Mouse (Mus musculus) heart, embryonic 16.5 days (tissue): ENCODE measurements around the gene Psmd13. TPM values are rescaled to one million over a fixed set of nuclear protein-coding genes. Genes with fewer than 3 reads are reported as not detected.
"Not testable (repeated sequence)": the region's sequence is repeated elsewhere in the genome, so short reads cannot be mapped to it uniquely, and the experiment has no call there.

ENCODE experiments used
- ATAC-seq: fragments of 200-750 bp; cut with Nextera tagmentation; replicated peaks from 2 replicates; pipeline ENCODE4 v1.8.0; 2017; ENCODE audit warnings: moderate number of reproducible peaks; ENCODE audit not compliant: insufficient read depth, low FRiP score; ENCODE audit errors: extremely low read depth
- H3K27ac ChIP-seq: fragments of 300-500 bp; sonication (generic); 2 replicates; pipeline ENCODE4 v1.5.1; 2014; ENCODE audit warnings: mild to moderate bottlenecking, low read length, control low read depth, moderate library complexity
- H3K27me3 ChIP-seq: fragments of 300-500 bp; sonication (generic); 2 replicates; pipeline ENCODE4 v1.6.1; 2014; ENCODE audit warnings: low read length, mixed read lengths; ENCODE audit not compliant: control insufficient read depth, insufficient read depth
- H3K36me3 ChIP-seq: fragments of 300-500 bp; sonication (generic); 2 replicates; pipeline ENCODE4 v1.6.1; 2014; ENCODE audit not compliant: control insufficient read depth, insufficient read depth
- H3K4me1 ChIP-seq: fragments of 300-500 bp; sonication (generic); 2 replicates; pipeline ENCODE4 v1.6.1; 2014; ENCODE audit warnings: low read length, mixed read lengths; ENCODE audit not compliant: control insufficient read depth, insufficient read depth
- H3K4me2 ChIP-seq: fragments of 300-500 bp; sonication (generic); 2 replicates; pipeline ENCODE4 v1.6.1; 2014; ENCODE audit warnings: low read depth, mild to moderate bottlenecking, control low read depth, low read length
- H3K4me3 ChIP-seq: fragments of 300-500 bp; sonication (generic); 2 replicates; pipeline ENCODE4 v1.5.1; 2014; ENCODE audit warnings: mild to moderate bottlenecking, control low read depth, low read length
- H3K9ac ChIP-seq: fragments of 300-500 bp; sonication (generic); 2 replicates; pipeline ENCODE4 v1.6.1; 2014; ENCODE audit warnings: low read length, control low read depth
- H3K9me3 ChIP-seq: fragments of 300-500 bp; sonication (generic); replicated peaks from 2 replicates; pipeline ENCODE4 v1.6.1; 2016; ENCODE audit warnings: low read length; ENCODE audit not compliant: control insufficient read depth
- WGBS: fragments of 180-500 bp; shearing (Covaris S2); extraction: QIAGEN DNeasy Blood & Tissue Kit; methylation state at CpG from one replicate; pipeline ENCODE4 v1.1.7; 2014; 5-methylcytosine and 5-hydroxymethylcytosine counted together
- polyA plus RNA-seq: library from polyadenylated mRNA; unstranded; fragments of >200 nt; fragmentation: Nextera tagmentation; extraction: Ambion mirVana; gene quantifications from 2 replicates; pipeline ENCODE4 v1.2.1, GENCODE M21; 2015

Psmd13 gene
- polyA plus RNA-seq, 1 experiment from 2014 or later = 189 TPM

DNA sequence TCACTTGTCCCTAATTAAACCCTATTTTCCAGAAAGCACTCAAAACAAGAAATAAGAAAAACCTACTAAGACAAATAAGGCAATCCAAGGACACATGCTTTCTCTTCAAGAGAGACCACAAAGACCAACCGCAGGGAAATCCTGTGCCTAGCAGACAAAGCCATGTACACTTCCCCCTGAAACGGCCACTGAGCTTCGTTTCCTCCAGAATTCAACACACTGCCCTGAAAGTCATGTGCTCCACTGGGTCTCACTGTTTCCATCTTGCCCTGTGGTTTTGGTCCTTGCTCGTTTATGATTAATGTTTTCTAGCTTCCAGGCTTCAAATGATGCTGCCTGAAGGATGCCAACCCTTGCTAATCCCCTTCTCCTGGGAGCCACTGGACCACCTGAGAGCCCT, 7.5 kb upstream of the Psmd13 start:
- WGBS = 86% methylated on average over 4 of the region's 4 CpGs
- no peak for ATAC-seq

DNA sequence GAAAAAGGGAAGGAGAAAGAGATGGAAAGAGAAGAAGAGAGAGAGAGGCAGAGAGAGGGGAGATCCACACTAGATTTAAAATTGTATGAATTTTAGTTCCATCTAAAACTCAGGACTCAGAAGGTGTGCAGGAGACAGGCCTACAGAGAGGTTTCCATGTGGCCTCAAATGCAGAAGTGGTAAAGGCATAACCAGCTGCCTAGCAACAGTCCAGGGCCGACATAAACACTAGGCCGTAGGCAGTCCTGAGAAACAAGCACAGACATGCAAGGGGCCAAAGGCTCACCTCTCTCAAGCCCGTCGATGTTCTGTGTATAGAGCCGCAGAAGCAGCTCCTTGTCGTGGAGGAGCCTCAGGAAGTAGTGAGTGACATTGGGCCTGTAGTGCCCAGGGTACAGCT, 4.4 kb upstream of the Psmd13 start:
- peaks cover 21% of the 10 kb centered on the region for H3K36me3 ChIP-seq
- H3K27ac ChIP-seq = no peak overlapping the region
- no peaks in the 10 kb centered on the region for H3K27me3 ChIP-seq
- H3K4me3 ChIP-seq = no peak overlapping the region
- H3K9me3 ChIP-seq = no peaks in the 10 kb centered on the region
- H3K4me1 ChIP-seq = peaks cover 11% of the 10 kb centered on the region; the same call in 1 of the 2 replicates
- no peak for ATAC-seq
- no peak overlapping the region for H3K9ac ChIP-seq
- WGBS = 76% methylated on average over 6 of the region's 6 CpGs
- no peak overlapping the region for H3K4me2 ChIP-seq

More for the DNA sequence above, 7.5 kb upstream of the Psmd13 start:
- H3K4me2 ChIP-seq = no peak overlapping the region
- no peak overlapping the region for H3K27ac ChIP-seq
- no peaks in the 10 kb centered on the region for H3K9me3 ChIP-seq
- H3K36me3 ChIP-seq = peaks cover 24% of the 10 kb centered on the region
- no peak overlapping the region for H3K4me3 ChIP-seq
- no peak overlapping the region for H3K9ac ChIP-seq
- H3K4me1 ChIP-seq = no peaks in the 10 kb centered on the region
- H3K27me3 ChIP-seq = no peaks in the 10 kb centered on the region

DNA sequence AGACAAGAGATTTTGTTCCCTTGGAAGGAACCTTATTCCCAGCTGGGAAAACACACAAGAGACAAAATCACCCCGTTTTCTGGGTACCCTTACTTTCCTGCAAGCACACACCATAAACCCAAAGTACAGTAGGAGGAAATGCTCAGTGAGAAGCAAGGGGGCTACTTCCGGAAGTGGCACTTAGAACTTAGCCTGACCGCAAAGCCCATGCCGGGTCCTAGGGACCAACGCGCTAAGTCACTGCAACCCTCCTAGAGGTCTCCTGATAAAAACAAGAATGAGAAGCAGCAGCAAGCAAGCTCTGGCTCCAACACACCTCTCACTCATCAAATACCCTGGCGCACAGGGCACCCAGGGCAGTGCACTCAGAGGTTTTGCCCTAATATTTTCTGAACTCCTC, 2.4 kb upstream of the Psmd13 start:
- Histone ChIP-seq H3K27ac (no peak overlapping the region), H3K4me3 (no peak overlapping the region), H3K9me3 (no peaks in the 10 kb centered on the region), H3K36me3 (peaks cover 20% of the 10 kb centered on the region), H3K27me3 (no peaks in the 10 kb centered on the region), H3K4me1 (peaks cover 16% of the 10 kb centered on the region), H3K4me2 (peak overlapping the region; percentile 17; the same call in 1 of the 2 replicates), H3K9ac (no peak overlapping the region)
- no peak for ATAC-seq
- WGBS = 74% methylated on average over 7 of the region's 7 CpGs

DNA sequence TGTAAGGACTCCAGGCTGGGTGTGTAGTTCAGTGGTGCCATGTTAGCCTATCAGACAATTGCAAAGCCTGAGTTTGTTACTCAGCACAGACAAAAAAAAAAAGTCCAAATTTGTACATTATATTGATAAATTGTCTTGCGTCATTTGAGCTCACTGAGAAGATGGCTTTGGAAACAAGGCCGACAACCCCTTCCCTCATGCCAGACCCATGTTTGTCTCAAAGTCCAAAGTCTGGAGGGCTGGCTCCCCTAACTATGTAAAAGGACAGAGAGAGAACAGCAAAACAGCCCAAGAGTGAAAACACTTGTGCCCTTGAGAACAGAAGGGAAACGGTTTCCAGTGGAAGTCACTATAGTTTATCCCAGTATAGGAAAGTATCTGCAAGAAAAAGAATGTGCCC, 1.3 kb upstream of the Psmd13 start:
- Histone ChIP-seq H3K9me3 (no peaks in the 10 kb centered on the region), H3K36me3 (peaks cover 13% of the 10 kb centered on the region), H3K27ac (peak overlapping the region; percentile 20; the same call in 1 of the 2 replicates), H3K4me1 (peaks cover 16% of the 10 kb centered on the region), H3K9ac (peak overlapping the region; percentile 88), H3K4me2 (peak overlapping the region; percentile 73), H3K27me3 (no peaks in the 10 kb centered on the region), H3K4me3 (peak overlapping the region; percentile 97)
- 73% methylated on average over 3 of the region's 3 CpGs for WGBS
- no peak for ATAC-seq

GRCm38 (mm10) chr7:140880865-140881515, 778 bp upstream of the Psmd13 start:
- Histone ChIP-seq H3K9ac (peak overlapping the region; percentile 88), H3K27ac (peak overlapping the region; percentile 92), H3K4me1 (peaks cover 16% of the 10 kb centered on the region), H3K36me3 (peaks cover 9% of the 10 kb centered on the region), H3K27me3 (no peaks in the 10 kb centered on the region), H3K4me3 (peak overlapping the region; percentile 97), H3K4me2 (peak overlapping the region; percentile 73), H3K9me3 (no peaks in the 10 kb centered on the region)
- WGBS = 6% methylated on average over 8 of the region's 8 CpGs
- ATAC-seq = no peak

- no peaks in the 10 kb centered on the region for H3K9me3 ChIP-seq
- peaks cover 16% of the 10 kb centered on the region for H3K4me1 ChIP-seq
- H3K27ac ChIP-seq = peak overlapping the region; percentile 92
- 1% methylated on average over 12 of the region's 12 CpGs for WGBS
- no peaks in the 10 kb centered on the region for H3K27me3 ChIP-seq
- H3K9ac ChIP-seq = peak overlapping the region; percentile 88
- H3K36me3 ChIP-seq = peaks cover 14% of the 10 kb centered on the region
- H3K4me2 ChIP-seq = peak overlapping the region; percentile 73
- no peak; the same call in 1 of the 2 replicates for ATAC-seq
- H3K4me3 ChIP-seq = peak overlapping the region; percentile 97
Measured at GRCm38 (mm10) chr7:140882469-140882803, 668 bp downstream of the Psmd13 start.

GRCm38 (mm10) chr7:140890636-140891035, 8.9 kb downstream of the Psmd13 start:
- 95% methylated on average over 16 of the region's 16 CpGs for WGBS
- not testable (repeated sequence) for H3K27ac ChIP-seq, H3K9me3 ChIP-seq, H3K4me2 ChIP-seq, H3K4me1 ChIP-seq, ATAC-seq, H3K4me3 ChIP-seq, H3K9ac ChIP-seq, H3K27me3 ChIP-seq
- peaks cover 46% of the 10 kb centered on the region for H3K36me3 ChIP-seq

GRCm38 (mm10) chr7:140894031-140894430, 12.3 kb downstream of the Psmd13 start:
- Histone ChIP-seq H3K27me3 (no peaks in the 10 kb centered on the region), H3K27ac (no peak overlapping the region), H3K9me3 (no peaks in the 10 kb centered on the region), H3K36me3 (peaks cover 46% of the 10 kb centered on the region), H3K4me1 (peaks cover under 1% of the 10 kb centered on the region; the same call in 1 of the 2 replicates), H3K4me3 (no peak overlapping the region), H3K4me2 (no peak overlapping the region), H3K9ac (no peak overlapping the region)
- WGBS = 90% methylated on average over 7 of the region's 7 CpGs
- no peak for ATAC-seq

DNA sequence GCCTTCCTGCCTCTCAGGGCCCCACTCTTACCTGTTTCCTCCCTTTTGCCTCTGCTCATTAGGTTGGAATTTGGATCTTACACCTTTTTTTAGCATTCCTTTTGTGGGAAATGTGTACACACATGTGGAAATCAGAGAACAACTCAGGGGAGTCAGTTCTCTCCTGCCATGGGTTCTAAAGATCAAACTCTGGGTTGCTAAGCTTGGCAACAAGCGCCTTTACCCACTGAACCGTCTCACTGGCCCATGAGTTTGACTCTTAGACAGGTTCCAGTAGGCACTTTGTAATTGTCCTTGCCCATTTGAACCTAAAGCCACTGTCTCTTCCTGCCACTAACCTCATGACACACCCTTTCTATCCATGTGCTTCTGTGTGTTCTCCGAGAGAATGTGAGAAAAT, 12.8 kb downstream of the Psmd13 start:
- Histone ChIP-seq H3K4me3 (no peak overlapping the region), H3K4me2 (no peak overlapping the region), H3K27me3 (no peaks in the 10 kb centered on the region), H3K9ac (no peak overlapping the region), H3K4me1 (peaks cover 5% of the 10 kb centered on the region; the same call in 1 of the 2 replicates), H3K36me3 (peaks cover 41% of the 10 kb centered on the region), H3K9me3 (no peaks in the 10 kb centered on the region), H3K27ac (no peak overlapping the region)
- ATAC-seq = no peak
- WGBS = 87% methylated on average over 3 of the region's 3 CpGs
